Mouse (Mus musculus) stomach, embryonic 14.5 days (tissue): ENCODE data around the gene Fitm2. TPM values are rescaled to one million over a fixed set of nuclear protein-coding genes. Genes with fewer than 3 reads are reported as not detected.

Source experiments
- ATAC-seq: fragments of 200-750 bp; cut with Nextera tagmentation; 2 replicates; pipeline ENCODE4 v1.8.0; 2017; ENCODE audit warnings: low read depth, moderate TSS enrichment; ENCODE audit not compliant: insufficient number of reproducible peaks, insufficient read depth, low FRiP score
- H3K27ac ChIP-seq: fragments of 300-500 bp; sonication (generic); 2 replicates; pipeline ENCODE4 v1.5.1; 2014; ENCODE audit warnings: mild to moderate bottlenecking, low read length, moderate library complexity, mixed read lengths
- H3K27me3 ChIP-seq: fragments of 300-500 bp; sonication (generic); 2 replicates; pipeline ENCODE4 v1.6.1; 2014; ENCODE audit warnings: low read length, control low read depth, mixed read lengths; ENCODE audit not compliant: control insufficient read depth, insufficient read depth
- H3K36me3 ChIP-seq: fragments of 300-500 bp; sonication (generic); 2 replicates; pipeline ENCODE4 v1.6.1; 2014; ENCODE audit warnings: mild to moderate bottlenecking, control low read depth, low read length, moderate library complexity, mixed read lengths; ENCODE audit not compliant: control insufficient read depth, insufficient read depth
- H3K4me1 ChIP-seq: fragments of 300-500 bp; sonication (generic); 2 replicates; pipeline ENCODE4 v1.6.1; 2014; ENCODE audit warnings: low read length, control low read depth, mixed read lengths; ENCODE audit not compliant: control insufficient read depth, insufficient read depth
- H3K4me2 ChIP-seq: fragments of 300-500 bp; sonication (generic); replicated peaks from 2 replicates; pipeline ENCODE4 v1.6.1; 2014; ENCODE audit warnings: low read depth, low read length, control low read depth
- H3K4me3 ChIP-seq: fragments of 300-500 bp; sonication (generic); 2 replicates; pipeline ENCODE4 v1.5.1; 2014; ENCODE audit warnings: low read depth, low read length, control low read depth
- H3K9ac ChIP-seq: fragments of 300-500 bp; sonication (generic); replicated peaks from 2 replicates; pipeline ENCODE4 v1.6.1; 2014; ENCODE audit warnings: low read depth, mild to moderate bottlenecking, control low read depth, low read length, moderate library complexity, mixed read lengths
- H3K9me3 ChIP-seq: fragments of 300-500 bp; sonication (generic); 2 replicates; pipeline ENCODE4 v1.6.1; 2016; ENCODE audit warnings: low read depth, low read length, control low read depth; ENCODE audit not compliant: control insufficient read depth
- WGBS: fragments of 180-500 bp; shearing (Covaris S2); extraction: QIAGEN DNeasy Blood & Tissue Kit; methylation state at CpG from one replicate; pipeline ENCODE4 v1.1.7; 2014; 5-methylcytosine and 5-hydroxymethylcytosine counted together
- polyA plus RNA-seq: library from polyadenylated mRNA; unstranded; fragments of >200 nt; fragmentation: Nextera tagmentation; extraction: Ambion mirVana; gene quantifications from 2 replicates; pipeline ENCODE4 v1.2.1, GENCODE M21; 2014

The Fitm2 gene
- polyA plus RNA-seq, 1 experiment from 2014 or later = 8.5 TPM

DNA sequence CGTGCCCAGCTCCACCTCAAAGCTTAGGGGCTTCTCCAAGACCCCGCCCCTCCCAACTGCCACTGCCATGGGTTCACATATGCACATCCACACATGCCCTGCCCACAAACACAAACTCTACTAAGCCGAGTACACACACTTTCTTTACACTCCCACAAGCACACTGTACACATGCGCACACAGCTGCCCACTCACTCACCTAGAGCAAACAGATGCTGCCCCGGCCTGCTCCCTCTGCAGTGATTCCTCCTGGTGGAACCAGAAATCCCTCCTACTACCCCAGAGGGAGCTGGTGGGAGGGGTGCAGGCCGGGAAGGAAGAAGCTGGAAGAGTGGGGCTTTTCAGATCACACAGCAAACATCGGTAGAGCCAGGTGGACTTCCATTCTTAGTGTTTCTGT lies 28.4 kb downstream of the Fitm2 start:
- Histone ChIP-seq H3K4me1 (no peaks in the 10 kb centered on the region), H3K36me3 (no peaks in the 10 kb centered on the region), H3K4me2 (no peak overlapping the region), H3K27me3 (no peaks in the 10 kb centered on the region), H3K27ac (no peak overlapping the region), H3K9ac (no peak overlapping the region), H3K4me3 (no peak overlapping the region), H3K9me3 (no peaks in the 10 kb centered on the region)
- 0 out of 2 replicates have a peak, but pooled peaks have one; percentile 54 for ATAC-seq
- 47% methylated on average over 7 of the region's 7 CpGs for WGBS

DNA sequence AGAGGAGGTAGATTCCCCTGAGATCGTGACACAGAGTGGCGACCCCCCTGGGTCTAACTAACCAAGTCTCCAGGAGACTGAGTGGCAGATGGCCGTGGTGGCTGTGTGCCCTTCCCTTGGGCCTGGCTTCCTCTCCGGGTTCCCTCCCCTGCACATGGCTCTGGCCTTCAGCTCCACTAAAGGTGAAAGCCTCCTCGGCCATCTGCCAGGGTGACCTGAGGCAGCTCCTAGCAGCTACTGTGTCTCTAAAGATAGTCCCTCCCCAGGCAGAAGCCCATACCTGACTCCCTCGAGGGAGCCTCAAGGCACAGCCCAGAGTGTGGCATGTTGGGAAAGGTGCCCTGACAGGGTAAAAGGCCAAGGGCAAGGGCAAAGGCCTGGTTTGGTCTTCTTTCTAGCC lies 28.9 kb downstream of the Fitm2 start:
- no peak for ATAC-seq

DNA sequence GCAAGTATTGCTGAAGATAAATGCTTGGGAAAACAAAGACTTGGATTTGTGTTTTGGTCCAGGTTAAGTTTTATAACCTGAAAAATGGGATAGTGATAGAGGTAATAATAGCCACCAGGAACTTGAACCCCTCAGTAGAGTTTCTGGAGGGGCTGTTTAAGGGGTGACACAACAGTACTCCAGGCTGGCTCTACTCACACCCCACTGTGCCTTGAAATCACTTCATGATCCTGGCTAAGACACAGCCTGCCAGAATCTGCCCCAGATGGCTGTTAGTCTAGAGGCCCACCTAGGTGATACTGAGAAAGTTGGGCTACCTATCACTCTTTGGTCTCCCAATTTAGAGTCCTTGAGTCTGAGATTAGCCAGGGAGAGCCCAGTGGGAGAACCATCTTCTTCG lies 32.9 kb downstream of the Fitm2 start:
- Histone ChIP-seq H3K9me3 (no peaks in the 10 kb centered on the region), H3K9ac (no peak overlapping the region), H3K36me3 (no peaks in the 10 kb centered on the region), H3K4me3 (0 out of 2 replicates have a peak overlapping the region, but pooled peaks have one; percentile 26), H3K27me3 (no peaks in the 10 kb centered on the region), H3K4me2 (no peak overlapping the region), H3K27ac (no peak overlapping the region), H3K4me1 (no peaks in the 10 kb centered on the region)
- WGBS = 63% methylated on average over 1 of the region's 1 CpGs
- no peak for ATAC-seq

More for the DNA sequence above, 28.9 kb downstream of the Fitm2 start:
- no peaks in the 10 kb centered on the region for H3K27me3 ChIP-seq
- H3K4me2 ChIP-seq = no peak overlapping the region
- H3K4me1 ChIP-seq = no peaks in the 10 kb centered on the region
- no peaks in the 10 kb centered on the region for H3K36me3 ChIP-seq
- 60% methylated on average over 6 of the region's 6 CpGs for WGBS
- H3K9me3 ChIP-seq = no peaks in the 10 kb centered on the region
- H3K9ac ChIP-seq = no peak overlapping the region
- no peak overlapping the region for H3K4me3 ChIP-seq
- H3K27ac ChIP-seq = no peak overlapping the region

DNA sequence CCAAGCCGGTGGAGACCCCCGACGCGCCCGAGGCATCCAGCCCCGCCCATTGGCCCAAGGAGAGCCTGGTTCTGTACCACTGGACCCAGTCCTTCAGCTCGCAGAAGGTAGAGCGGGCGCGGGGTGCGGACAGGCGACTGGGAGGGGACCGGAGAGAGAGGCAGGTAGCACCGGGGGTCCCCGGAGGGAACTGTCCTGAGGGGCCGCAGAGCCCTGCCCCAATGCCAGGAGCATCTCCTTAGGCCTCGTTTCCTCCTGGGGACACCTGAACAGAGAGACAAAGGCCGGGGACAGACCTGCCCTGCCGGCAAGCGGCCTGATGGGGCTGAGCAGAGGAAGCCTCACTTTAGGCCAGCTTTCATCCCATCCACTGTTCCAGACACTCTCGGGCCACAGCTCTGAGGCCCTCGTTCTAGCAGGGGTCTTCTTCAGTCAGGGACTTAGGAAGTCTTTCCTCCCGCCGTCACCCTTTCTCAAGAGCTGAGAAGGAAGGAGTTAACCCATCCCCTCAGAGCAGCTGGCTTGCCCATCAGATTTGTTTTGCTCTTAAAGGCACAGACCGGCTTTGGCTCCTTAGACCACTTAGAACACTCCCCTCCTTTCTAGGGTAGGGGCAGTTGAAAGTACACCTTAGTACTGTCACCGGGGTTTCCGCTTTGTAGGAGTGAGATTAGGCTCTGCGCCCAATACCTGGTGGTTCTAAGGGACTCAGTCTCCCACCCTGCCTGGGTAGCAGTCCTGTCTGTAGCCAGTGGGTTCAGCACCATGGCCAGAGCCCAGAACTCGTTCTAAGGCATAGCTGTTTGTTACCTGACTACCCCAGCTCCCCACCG lies 33.6 kb downstream of the Fitm2 start:
- no peak overlapping the region for H3K9ac ChIP-seq
- no peak overlapping the region for H3K27ac ChIP-seq
- WGBS = under 1% methylated on average over 30 of the region's 30 CpGs
- peak overlapping the region; percentile 42 for H3K4me2 ChIP-seq
- no peaks in the 10 kb centered on the region for H3K36me3 ChIP-seq
- ATAC-seq = peak; percentile 14; the same call in 1 of the 2 replicates
- no peaks in the 10 kb centered on the region for H3K27me3 ChIP-seq
- no peaks in the 10 kb centered on the region for H3K9me3 ChIP-seq
- peak overlapping the region; percentile 26 for H3K4me3 ChIP-seq
- H3K4me1 ChIP-seq = no peaks in the 10 kb centered on the region

DNA sequence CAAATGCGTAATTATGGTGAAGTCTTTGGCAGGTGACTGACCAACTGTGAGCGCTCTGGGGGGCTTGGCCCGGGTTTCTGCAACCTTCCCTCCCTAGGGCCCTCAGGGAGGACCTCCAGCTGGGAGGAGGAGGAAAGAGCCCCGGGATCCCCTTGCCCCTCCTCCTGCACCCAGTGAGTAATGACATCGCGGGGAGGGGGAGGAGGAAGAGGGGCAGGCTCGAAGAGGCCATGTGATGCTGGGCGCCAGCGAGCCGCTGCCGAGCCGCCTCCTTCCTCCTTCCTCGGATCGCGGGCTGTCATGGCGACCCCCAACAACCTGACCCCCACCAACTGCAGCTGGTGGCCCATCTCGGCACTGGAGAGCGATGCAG lies 34.2 kb downstream of the Fitm2 start, which contains the start of gene Gdap1l1:
Gene Gdap1l1, plus strand, starts transcription at position 231 of the 373 bp plus-strand sequence.
- WGBS = under 1% methylated on average over 13 of the region's 18 CpGs
- no peak within 1 kb of the TSS for H3K27ac ChIP-seq
- no peaks in the 10 kb centered on the region for H3K36me3 ChIP-seq
- H3K4me3 ChIP-seq = peak within 1 kb of the TSS; percentile 26
- peak within 1 kb of the TSS; percentile 42 for H3K4me2 ChIP-seq
- peak; percentile 65; the same call in 1 of the 2 replicates for ATAC-seq
- H3K9ac ChIP-seq = no peak within 1 kb of the TSS
- H3K27me3 ChIP-seq = no peaks in the 10 kb centered on the region
- H3K4me1 ChIP-seq = no peaks in the 10 kb centered on the region
- H3K9me3 ChIP-seq = no peaks in the 10 kb centered on the region

DNA sequence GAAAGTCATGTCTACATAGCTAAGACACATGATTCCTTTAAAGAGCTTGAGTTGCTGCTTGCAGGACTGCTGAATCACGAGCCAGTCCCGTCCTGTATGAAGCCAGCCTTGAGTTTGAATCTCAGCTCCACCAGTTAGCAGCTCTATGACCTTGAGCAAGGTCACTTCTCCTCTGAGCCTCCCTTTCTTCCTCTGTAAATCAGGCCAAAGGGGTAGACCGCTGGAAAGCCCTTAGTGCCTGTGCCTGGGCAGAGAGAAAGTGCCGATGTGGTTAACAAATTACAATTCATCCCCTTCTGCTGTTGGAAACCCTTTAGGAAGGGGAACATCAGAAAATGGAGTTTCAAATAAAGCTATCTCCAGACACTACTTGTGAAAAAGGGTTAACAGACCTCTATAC lies 34.6 kb downstream of the Fitm2 start:
- H3K9me3 ChIP-seq = no peaks in the 10 kb centered on the region
- H3K9ac ChIP-seq = no peak overlapping the region
- H3K4me2 ChIP-seq = peak overlapping the region; percentile 42
- no peak overlapping the region for H3K27ac ChIP-seq
- no peaks in the 10 kb centered on the region for H3K27me3 ChIP-seq
- WGBS = 41% methylated on average over 4 of the region's 4 CpGs
- no peaks in the 10 kb centered on the region for H3K4me1 ChIP-seq
- no peak overlapping the region for H3K4me3 ChIP-seq
- ATAC-seq = no peak
- H3K36me3 ChIP-seq = no peaks in the 10 kb centered on the region

DNA sequence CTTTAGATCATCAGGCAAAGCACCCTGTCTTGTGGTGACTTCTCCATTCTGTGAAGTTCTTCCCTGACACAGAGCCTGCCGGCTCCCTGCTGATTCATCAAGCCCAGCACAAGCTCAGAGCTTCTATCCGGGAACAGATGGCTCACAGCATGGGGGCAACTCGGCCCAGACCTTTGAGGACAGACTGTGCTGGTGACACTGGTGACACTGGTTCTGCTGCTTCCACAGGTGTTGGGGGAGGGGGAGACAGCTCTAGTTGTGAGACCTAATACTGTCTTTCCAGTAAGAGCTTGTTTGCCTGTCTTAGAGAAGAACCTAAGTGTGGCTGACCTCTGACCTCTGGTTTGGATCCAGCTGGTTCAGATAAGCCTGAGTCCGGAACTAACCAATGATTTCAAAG lies 38.5 kb downstream of the Fitm2 start:
- Histone ChIP-seq H3K27me3 (no peaks in the 10 kb centered on the region), H3K4me2 (no peak overlapping the region), H3K4me3 (no peak overlapping the region), H3K9me3 (no peaks in the 10 kb centered on the region), H3K36me3 (no peaks in the 10 kb centered on the region), H3K27ac (no peak overlapping the region), H3K9ac (no peak overlapping the region), H3K4me1 (no peaks in the 10 kb centered on the region)
- 15% methylated on average over 4 of the region's 4 CpGs for WGBS
- ATAC-seq = no peak

DNA sequence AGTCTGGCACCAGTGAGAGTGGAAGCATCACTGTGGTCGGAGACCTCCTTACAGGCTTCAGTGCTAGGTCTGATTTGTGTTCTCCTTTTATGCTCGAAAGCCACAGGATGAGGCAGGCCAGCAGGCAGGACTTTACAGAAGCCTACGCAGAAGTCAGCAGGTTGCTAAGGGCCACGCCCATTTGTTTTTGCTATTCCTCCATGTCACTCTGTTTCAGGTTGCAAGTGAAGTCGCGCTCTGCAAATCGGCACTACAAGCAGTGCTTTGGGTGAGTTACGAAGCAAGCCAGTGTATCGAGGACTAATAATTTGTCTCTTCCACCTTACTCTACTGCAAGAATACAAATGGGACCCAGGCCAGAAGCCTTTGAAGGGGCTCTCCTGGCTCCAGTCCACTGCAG lies 41.1 kb downstream of the Fitm2 start:
- no peak overlapping the region for H3K4me2 ChIP-seq
- no peak overlapping the region for H3K9ac ChIP-seq
- ATAC-seq = no peak
- no peak overlapping the region for H3K4me3 ChIP-seq
- WGBS = 79% methylated on average over 9 of the region's 9 CpGs
- no peaks in the 10 kb centered on the region for H3K4me1 ChIP-seq
- no peaks in the 10 kb centered on the region for H3K36me3 ChIP-seq
- H3K9me3 ChIP-seq = no peaks in the 10 kb centered on the region
- no peaks in the 10 kb centered on the region for H3K27me3 ChIP-seq
- no peak overlapping the region for H3K27ac ChIP-seq
